Mouse (Mus musculus) CH12.LX (cell line): ENCODE measurements around the gene Epb41l2. TPM values are rescaled to one million over a fixed set of nuclear protein-coding genes. Genes with fewer than 3 reads are reported as not detected.

Experiments
- DNase-seq: peaks from one replicate; pipeline ENCODE4 v3.0.0-alpha.2; 2013; ENCODE audit errors: extremely low read depth
- H3K27ac ChIP-seq: 2 replicates; pipeline ENCODE4 v1.5.1; 2012; ENCODE audit warnings: low read depth, mild to moderate bottlenecking, control low read depth, moderate library complexity; ENCODE audit not compliant: insufficient read depth
- H3K27me3 ChIP-seq: replicated peaks from 2 replicates; pipeline ENCODE3; 2012; ENCODE audit warnings: inconsistent platforms
- H3K36me3 ChIP-seq, 2 experiments: replicated peaks in 1 of 2; 2 replicates each; pipeline versions ENCODE3 to v1.6.1; 2012; ENCODE audit warnings: inconsistent platforms in 1 of 2, low read length in 1 of 2, mild to moderate bottlenecking in 1 of 2, mixed read lengths in 1 of 2, moderate library complexity in 1 of 2; ENCODE audit not compliant: control insufficient read depth in 1 of 2, insufficient read depth in 1 of 2
- H3K4me1 ChIP-seq, 2 experiments: 2 replicates each; pipeline ENCODE4 v1.6.1; 2012; ENCODE audit warnings: inconsistent platforms in 1 of 2, moderate library complexity in 1 of 2; ENCODE audit not compliant: insufficient read depth in 2 of 2, control insufficient read depth in 1 of 2
- H3K4me2 ChIP-seq: 2 replicates; pipeline ENCODE4 v1.6.1; 2012; ENCODE audit warnings: low read depth, mild to moderate bottlenecking, control low read depth; ENCODE audit not compliant: poor library complexity, insufficient read depth, severe bottlenecking
- H3K4me3 ChIP-seq, 3 experiments: fragments of 150-350 bp in 1 of 3; sonication (generic) in 1 of 3; replicated peaks in 1 of 3; 2 replicates each; pipeline versions ENCODE3 to v1.5.1; 2011 to 2012; ENCODE audit warnings: low read depth in 2 of 3, low read length in 2 of 3, mild to moderate bottlenecking in 2 of 3, moderate library complexity in 2 of 3, control low read depth in 1 of 3, improper control_type of control experiment in 1 of 3, inconsistent platforms in 1 of 3, mixed read lengths in 1 of 3; ENCODE audit not compliant: poor library complexity in 1 of 3
- H3K79me2 ChIP-seq: replicated peaks from 2 replicates; pipeline ENCODE4 v1.6.1; 2012; ENCODE audit warnings: mild to moderate bottlenecking, moderate library complexity; ENCODE audit not compliant: control insufficient read depth, poor library complexity, insufficient read depth, severe bottlenecking; ENCODE audit errors: extremely low read depth
- H3K9ac ChIP-seq: 2 replicates; pipeline ENCODE4 v1.6.1; 2012; ENCODE audit warnings: low read depth, mild to moderate bottlenecking, control low read depth, moderate library complexity; ENCODE audit not compliant: insufficient read depth
- H3K9me3 ChIP-seq: replicated peaks from 2 replicates; pipeline ENCODE3; 2012; ENCODE audit warnings: low read length, inconsistent platforms, mixed read lengths
- CHD2 ChIP-seq: IDR thresholded peaks from 2 replicates; pipeline ENCODE4 v1.6.1; 2011; ENCODE audit warnings: low read length, improper control_type of control experiment
- E2F4 ChIP-seq: IDR thresholded peaks from 2 replicates; pipeline ENCODE4 v1.6.1; 2011; ENCODE audit warnings: low read depth, low read length, improper control_type of control experiment; ENCODE audit not compliant: insufficient replicate concordance
- ELF1 ChIP-seq: IDR thresholded peaks from 2 replicates; pipeline ENCODE4 v1.6.1; 2014; ENCODE audit warnings: low read depth, mild to moderate bottlenecking, inconsistent platforms, low read length, improper control_type of control experiment
- EP300 ChIP-seq: IDR thresholded peaks from 2 replicates; pipeline ENCODE4 v1.6.1; 2011; ENCODE audit warnings: low read length, improper control_type of control experiment
- HCFC1 ChIP-seq: IDR thresholded peaks from 2 replicates; pipeline ENCODE4 v1.6.1; 2012; ENCODE audit warnings: low read depth, mild to moderate bottlenecking, inconsistent platforms, low read length, improper control_type of control experiment
- IRF4 ChIP-seq: IDR thresholded peaks from 2 replicates; pipeline ENCODE4 v1.6.1; 2014; ENCODE audit warnings: low read depth, mild to moderate bottlenecking, inconsistent platforms, low read length, improper control_type of control experiment
- JUN ChIP-seq: IDR thresholded peaks from 2 replicates; pipeline ENCODE4 v1.6.1; 2011; ENCODE audit warnings: low read depth, mild to moderate bottlenecking, low read length, improper control_type of control experiment, moderate library complexity; ENCODE audit not compliant: insufficient read depth
- JUND ChIP-seq: conservative IDR thresholded peaks from 2 replicates; pipeline ENCODE4 v1.6.1; 2011; ENCODE audit warnings: low read depth, low read length, improper control_type of control experiment
- KAT2A ChIP-seq: IDR thresholded peaks from 2 replicates; pipeline ENCODE4 v1.6.1; 2012; ENCODE audit warnings: low read length, improper control_type of control experiment, inconsistent platforms; ENCODE audit not compliant: insufficient replicate concordance
- MAX ChIP-seq: IDR thresholded peaks from 2 replicates; pipeline ENCODE4 v1.6.1; 2011; ENCODE audit warnings: low read length, improper control_type of control experiment
- POLR2AphosphoS2 ChIP-seq: IDR thresholded peaks from 2 replicates; pipeline ENCODE4 v1.6.1; 2011; ENCODE audit warnings: low read depth, low read length, improper control_type of control experiment
- RCOR1 ChIP-seq: conservative IDR thresholded peaks from 2 replicates; pipeline ENCODE4 v1.6.1; 2012; ENCODE audit warnings: low read depth, mild to moderate bottlenecking, inconsistent platforms, low read length, improper control_type of control experiment
- SIN3A ChIP-seq: IDR thresholded peaks from 2 replicates; pipeline ENCODE4 v1.6.1; 2012; ENCODE audit warnings: low read length, improper control_type of control experiment, inconsistent platforms
- TBP ChIP-seq: conservative IDR thresholded peaks from 2 replicates; pipeline ENCODE4 v1.6.1; 2011; ENCODE audit warnings: low read depth, low read length, improper control_type of control experiment
- UBTF ChIP-seq: IDR thresholded peaks from 2 replicates; pipeline ENCODE4 v1.6.1; 2012; ENCODE audit warnings: low read depth, mild to moderate bottlenecking, inconsistent platforms, low read length, improper control_type of control experiment, moderate library complexity
- USF1 ChIP-seq: IDR thresholded peaks from 2 replicates; pipeline ENCODE4 v1.6.1; 2014; ENCODE audit warnings: low read depth, mild to moderate bottlenecking, inconsistent platforms, low read length, improper control_type of control experiment
- USF2 ChIP-seq: conservative IDR thresholded peaks from 2 replicates; pipeline ENCODE4 v1.6.1; 2011; ENCODE audit warnings: low read depth, low read length, improper control_type of control experiment
- ZKSCAN1 ChIP-seq: IDR thresholded peaks from 2 replicates; pipeline ENCODE4 v1.6.1; 2012; ENCODE audit warnings: low read depth, inconsistent platforms, low read length, improper control_type of control experiment, borderline replicate concordance
- ZMIZ1 ChIP-seq: IDR thresholded peaks from 2 replicates; pipeline ENCODE4 v1.6.1; 2012; ENCODE audit warnings: low read depth, mild to moderate bottlenecking, inconsistent platforms, low read length, improper control_type of control experiment
- ZNF384 ChIP-seq: IDR thresholded peaks from 2 replicates; pipeline ENCODE4 v1.6.1; 2012; ENCODE audit warnings: low read depth, low read length, improper control_type of control experiment, inconsistent platforms
- dilution Hi-C: fragments of 300-500 bp; cut with MboI; formaldehyde crosslinking; loops from 2 replicates; pipeline ENCODE4 v1.14.3; 2020; ENCODE audit warnings: low sequenced_read_pairs; ENCODE audit not compliant: extremely low pct_unique_long_range_greater_than_20kb, extremely low pct_ligation_motif_present
- in situ Hi-C: fragments of 300-500 bp; cut with MboI; formaldehyde crosslinking; loops from 3 replicates; pipeline ENCODE4 v1.14.3; 2019; ENCODE audit warnings: low sequenced_read_pairs, low pct_ligation_motif_present, low pct_unique_long_range_greater_than_20kb, mixed read lengths
- polyA plus RNA-seq: library from polyadenylated mRNA; unstranded; fragments of >175 nt; gene quantifications from 2 replicates; pipeline ENCODE4 v1.2.1, GENCODE M21; 2012; ENCODE audit warnings: low read depth; ENCODE audit not compliant: insufficient read length
- total RNA-seq, 2 experiments: library from RNA; depleted of rRNA; stranded (reverse); fragments of 300-350 nt in 1 of 2; fragments of >200 nt in 1 of 2; gene quantifications; 2 replicates each; pipeline ENCODE4 v1.2.3; 2012 to 2014

Epb41l2 gene
- total and polyA plus RNA-seq, 3 experiments: 24.3 to 71.2 (median 28.4) TPM

- Histone ChIP-seq H3K27me3 (no peaks in the 10 kb centered on the region), H3K9me3 (no peaks in the 10 kb centered on the region), H3K79me2 (no peaks in the 10 kb centered on the region), H3K4me3 (no peak overlapping the region), H3K36me3 (no peaks in the 10 kb centered on the region), H3K4me1 (no peaks in the 10 kb centered on the region), H3K4me2 (no peak overlapping the region), H3K9ac (no peak overlapping the region), H3K27ac (no peak overlapping the region)
- dilution Hi-C loops: no loop called here
- no peak for TF ChIP-seq IRF4
- TF ChIP-seq ZMIZ1: no peak
- no peak for TF ChIP-seq ZNF384
- TF ChIP-seq RCOR1: no peak
- TF ChIP-seq ZKSCAN1: no peak
- no peak for TF ChIP-seq ELF1
- no peak for TF ChIP-seq KAT2A
- no peak for TF ChIP-seq HCFC1
- TF ChIP-seq USF1: no peak
- DNase-seq: no peak
- in situ Hi-C loops: no loop called here
Measured at GRCm38 (mm10) chr10:25533105-25533504, 173.5 kb downstream of the Epb41l2 start.

DNA sequence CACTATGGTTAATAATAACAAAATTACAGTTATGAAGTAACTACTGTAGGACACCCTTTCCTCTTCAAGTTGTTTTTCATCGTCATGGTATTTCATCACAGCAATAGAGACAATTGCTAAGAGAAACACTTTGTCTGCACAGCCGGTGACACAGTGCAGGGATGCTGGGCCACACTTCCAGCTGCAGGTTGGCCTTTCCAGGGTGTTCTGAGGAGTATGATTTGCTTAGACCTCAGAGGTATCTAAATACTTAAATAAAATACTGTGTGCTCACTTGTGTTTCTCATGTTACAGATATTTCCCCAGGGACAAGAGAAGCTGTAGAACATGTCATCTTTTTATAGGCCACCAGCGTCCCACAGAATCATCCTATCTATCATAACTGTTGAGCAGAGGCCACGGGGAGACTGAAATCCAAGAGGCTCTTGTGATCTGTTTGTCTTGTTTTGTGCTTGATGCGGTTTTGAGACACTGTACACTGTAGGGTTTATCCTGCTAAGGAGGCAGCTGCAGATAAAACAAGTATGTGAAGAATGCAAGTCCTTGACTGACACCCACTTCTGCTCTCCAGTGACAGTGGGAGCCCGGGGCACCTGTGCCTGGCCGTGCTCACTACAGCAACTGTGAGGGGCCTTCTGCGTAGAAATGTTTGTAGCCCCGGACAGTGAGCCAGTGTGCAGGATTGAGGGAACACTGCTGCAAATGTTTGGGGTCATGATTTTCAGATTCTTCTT is 174.1 kb downstream of the Epb41l2 start:
- H3K27me3 ChIP-seq: no peaks in the 10 kb centered on the region
- DNase-seq: no peak
- no peak overlapping the region for H3K4me3 ChIP-seq
- H3K79me2 ChIP-seq: no peaks in the 10 kb centered on the region
- H3K9me3 ChIP-seq: no peaks in the 10 kb centered on the region
- no peak overlapping the region for H3K9ac ChIP-seq
- in situ Hi-C loops: no loop called here
- H3K4me1 ChIP-seq: no peaks in the 10 kb centered on the region
- H3K27ac ChIP-seq: no peak overlapping the region
- no peak overlapping the region for H3K4me2 ChIP-seq
- TF ChIP-seq EP300 (no peak), USF1 (no peak), RCOR1 (no peak), ZNF384 (no peak), MAX (no peak), KAT2A (no peak)
- TF ChIP-seq, all 38 proteins: peak for 0
- dilution Hi-C loops: no loop called here
- no peaks in the 10 kb centered on the region for H3K36me3 ChIP-seq

DNA sequence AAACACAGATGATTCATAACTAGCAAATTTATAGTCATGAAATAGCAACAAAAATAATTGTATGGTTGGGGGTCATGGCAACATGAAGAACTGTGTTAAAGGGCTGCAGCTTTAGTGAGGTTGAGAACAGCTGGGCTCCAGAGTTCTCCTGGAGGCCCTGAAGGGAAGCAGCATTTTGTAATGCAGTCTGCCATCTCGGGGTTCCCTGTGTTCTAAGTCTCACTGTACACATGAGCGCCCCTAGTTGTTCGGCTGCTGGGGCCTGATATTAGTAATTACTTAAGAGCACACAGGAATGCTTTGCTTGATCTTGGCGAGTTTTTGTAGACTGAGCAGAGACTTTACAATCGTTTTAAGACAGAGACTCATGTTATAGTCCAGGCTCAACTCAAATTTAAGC is 174.9 kb downstream of the Epb41l2 start:
- no peak for DNase-seq
- TF ChIP-seq USF2 (no peak), UBTF (no peak), POLR2AphosphoS2 (no peak), CHD2 (no peak), E2F4 (no peak), EP300 (no peak), JUN (no peak), TBP (no peak), SIN3A (no peak), RCOR1 (no peak), JUND (no peak), ZMIZ1 (no peak)
- no peaks in the 10 kb centered on the region for H3K4me1 ChIP-seq
- no peak overlapping the region for H3K4me3 ChIP-seq
- H3K4me2 ChIP-seq: no peak overlapping the region
- no peaks in the 10 kb centered on the region for H3K36me3 ChIP-seq
- no peak overlapping the region for H3K9ac ChIP-seq
- dilution Hi-C loops (no loop called here), in situ Hi-C loops (no loop called here)
- no peak overlapping the region for H3K27ac ChIP-seq
- no peaks in the 10 kb centered on the region for H3K79me2 ChIP-seq
- H3K9me3 ChIP-seq: no peaks in the 10 kb centered on the region
- no peaks in the 10 kb centered on the region for H3K27me3 ChIP-seq
